Mouse (Mus musculus) testis, postnatal 10 days (tissue): ENCODE results near the gene Slc35f3.
"Not testable (repeated sequence)": the region's sequence is repeated elsewhere in the genome, so short reads cannot be mapped to it uniquely, and the experiment has no call there.

Experiments
- DNase-seq: peaks from one replicate; pipeline ENCODE4 v3.0.0; 2021; ENCODE audit warnings: low spot score

The Slc35f3 gene

DNA sequence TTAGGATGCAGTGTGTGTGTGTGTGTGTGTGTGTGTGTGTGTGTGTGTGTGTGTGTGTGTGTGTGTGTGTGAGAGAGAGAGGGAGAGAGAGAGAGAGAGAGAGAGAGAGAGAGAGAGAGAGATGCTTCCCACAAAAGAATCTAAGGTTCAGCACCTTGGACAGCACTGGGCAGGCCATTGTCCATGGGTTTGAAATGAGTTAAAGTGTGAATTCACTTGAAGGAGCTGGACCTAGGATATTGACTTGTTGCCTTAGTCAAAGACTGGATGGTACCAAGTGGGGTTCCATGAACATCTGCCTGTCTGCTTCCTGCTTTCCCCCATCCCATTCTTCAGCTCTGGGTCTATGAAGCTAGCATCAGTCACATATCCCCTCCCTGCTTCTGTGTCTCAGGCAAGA is 106.2 kb downstream of the Slc35f3 start:
- DNase-seq = not testable (repeated sequence)

DNA sequence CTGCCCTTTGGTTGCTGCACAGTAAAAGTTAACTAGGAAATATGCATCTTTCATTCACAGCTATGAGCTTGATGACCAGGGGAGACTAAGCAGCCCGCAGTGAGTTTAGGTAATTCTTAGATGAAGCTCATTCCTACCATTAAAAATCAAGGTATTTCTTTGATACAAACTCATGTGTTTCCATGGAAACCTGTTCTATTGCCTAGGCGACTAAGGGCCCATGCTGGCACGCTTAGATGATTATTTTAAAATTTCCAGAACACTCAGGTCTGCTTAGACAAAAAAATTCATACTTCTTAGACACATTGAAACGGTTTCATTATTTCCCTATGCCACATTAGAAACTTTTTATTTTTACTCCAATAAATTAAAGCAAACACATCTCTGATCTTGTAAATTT is 106.7 kb downstream of the Slc35f3 start:
- DNase-seq = no peak

DNA sequence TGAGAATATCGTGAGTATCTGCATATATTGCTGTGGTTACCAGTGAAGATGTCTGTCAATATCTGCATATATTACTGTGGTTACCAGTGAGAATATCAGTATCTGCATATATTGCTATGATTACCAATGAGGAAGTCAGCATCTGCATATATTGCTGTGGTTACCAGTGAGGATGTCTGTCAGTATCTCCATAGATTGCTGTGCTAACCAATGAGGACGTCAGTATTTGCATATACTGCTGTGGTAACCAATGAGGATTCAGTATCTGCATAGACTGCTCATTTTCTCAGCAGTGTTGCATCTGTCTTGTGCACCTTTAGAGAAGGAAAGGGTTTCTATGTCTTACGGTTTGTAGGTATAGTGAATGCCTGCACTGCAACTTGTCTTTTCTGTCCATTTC is 122.5 kb downstream of the Slc35f3 start:
- no peak for DNase-seq

DNA sequence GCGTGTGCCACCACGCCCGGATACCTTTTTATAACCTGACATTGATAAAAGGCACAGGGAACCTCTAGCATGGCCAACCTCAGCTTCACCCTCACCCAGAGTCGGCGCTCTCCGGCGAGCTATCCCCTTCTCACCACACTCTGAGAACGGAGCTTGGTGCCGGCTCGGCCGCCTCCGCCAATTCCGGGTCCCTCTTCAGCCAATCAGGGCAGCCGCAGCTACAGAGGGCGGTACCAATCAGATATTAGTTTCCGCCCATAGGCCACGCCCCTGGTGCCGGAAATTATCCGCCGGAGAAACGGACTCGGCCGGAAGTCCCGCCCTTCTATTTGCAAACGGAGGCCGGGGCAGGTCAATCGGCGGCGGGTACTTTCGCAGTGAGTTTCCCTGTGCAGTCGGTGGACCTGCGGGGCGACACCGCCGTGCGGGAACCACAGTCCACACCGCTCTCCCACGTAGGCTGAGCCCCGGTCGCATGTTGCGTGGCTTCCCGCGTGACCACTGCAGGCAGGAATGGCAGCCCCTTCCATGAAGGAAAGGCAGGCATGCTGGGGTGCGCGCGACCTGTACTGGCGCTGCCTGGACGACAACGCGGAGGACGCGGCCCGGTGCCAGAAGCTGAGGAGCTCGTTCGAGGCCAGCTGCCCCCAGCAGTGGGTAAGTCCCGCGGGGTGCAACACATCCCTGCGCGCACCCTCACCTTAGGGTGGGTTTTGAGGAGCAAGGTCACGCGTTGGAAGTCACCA is 124.0 kb downstream of the Slc35f3 start, which contains the start of gene Coa6:
TSS of gene Coa6 (plus strand) at position 342 of the 746 bp plus-strand sequence.
- peak; percentile 99 for DNase-seq

DNA sequence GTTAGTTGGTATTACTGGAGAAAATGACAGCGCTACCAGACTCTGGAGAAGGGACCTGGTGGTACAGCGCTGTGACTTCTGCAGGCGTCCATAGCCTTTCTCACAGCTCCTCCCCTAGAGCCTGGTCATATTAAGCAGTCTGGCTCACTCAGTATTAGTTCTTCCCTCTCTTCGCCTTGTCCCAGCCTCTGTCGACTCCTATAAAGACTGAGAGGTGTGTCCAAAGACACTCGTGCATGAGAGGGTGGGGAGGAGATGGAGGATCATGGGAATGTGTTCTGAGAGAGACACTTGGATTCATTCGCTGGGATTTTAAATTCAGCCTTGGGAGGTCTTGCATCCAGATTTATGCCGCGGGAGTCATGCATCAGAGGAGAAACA is 124.6 kb downstream of the Slc35f3 start:
- no peak for DNase-seq

DNA sequence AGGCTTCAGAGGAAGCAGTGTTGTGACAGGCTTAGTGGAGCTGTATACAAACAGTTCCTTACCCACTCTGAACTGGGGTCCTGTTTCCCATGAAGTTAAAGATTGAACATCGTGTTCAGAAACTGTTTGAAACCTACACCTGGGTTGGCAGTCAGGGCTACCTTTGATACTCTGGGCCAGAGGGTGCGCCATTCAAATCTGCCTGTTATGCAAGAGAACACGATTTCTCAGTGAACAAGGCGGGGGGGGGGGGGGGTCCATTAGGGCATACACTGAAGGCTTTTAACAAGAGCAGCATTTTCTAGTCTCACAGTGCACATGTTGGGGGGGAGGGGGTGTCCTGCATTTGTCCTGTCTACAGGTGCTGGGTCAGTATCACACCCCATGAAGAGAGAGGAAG is 125.8 kb downstream of the Slc35f3 start:
- no peak for DNase-seq

DNA sequence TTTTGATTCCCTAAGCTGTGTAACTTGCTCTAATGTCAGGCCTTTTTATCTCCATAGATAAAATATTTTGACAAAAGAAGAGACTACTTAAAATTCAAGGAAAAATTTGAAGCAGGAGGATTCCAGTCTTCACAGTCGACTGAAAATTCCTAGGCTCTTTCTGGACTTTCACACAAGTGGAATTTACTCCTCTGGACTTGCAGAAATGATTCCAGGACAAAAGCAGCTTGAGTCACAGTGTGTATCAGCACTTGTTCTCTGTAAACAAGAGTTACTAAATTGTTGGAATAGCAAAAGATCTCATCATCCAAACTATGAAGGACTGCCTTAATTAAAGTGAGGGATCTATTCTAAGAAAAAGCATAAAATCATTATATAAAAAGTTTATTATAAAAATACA is 126.6 kb downstream of the Slc35f3 start:
- DNase-seq = no peak

DNA sequence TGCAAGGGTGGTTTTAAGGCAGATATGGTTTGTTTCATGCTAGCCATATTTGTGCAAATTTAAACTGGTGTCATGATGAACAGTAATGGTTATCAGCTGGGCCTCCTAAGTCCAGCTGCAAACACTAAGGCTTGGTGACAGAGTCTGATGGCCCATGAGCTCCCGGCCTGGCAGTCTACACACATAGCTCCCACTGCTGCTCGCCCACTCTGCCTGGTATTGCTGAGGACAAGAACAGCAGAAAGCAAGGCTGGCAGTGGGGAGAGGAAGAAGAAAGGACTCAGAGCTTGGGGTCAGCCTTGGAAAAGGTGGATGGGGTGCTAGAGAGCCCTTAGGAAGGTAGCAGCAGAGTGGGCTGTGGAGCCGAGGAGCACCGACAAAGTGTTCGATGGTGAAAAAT is 131.3 kb downstream of the Slc35f3 start:
- no peak for DNase-seq

DNA sequence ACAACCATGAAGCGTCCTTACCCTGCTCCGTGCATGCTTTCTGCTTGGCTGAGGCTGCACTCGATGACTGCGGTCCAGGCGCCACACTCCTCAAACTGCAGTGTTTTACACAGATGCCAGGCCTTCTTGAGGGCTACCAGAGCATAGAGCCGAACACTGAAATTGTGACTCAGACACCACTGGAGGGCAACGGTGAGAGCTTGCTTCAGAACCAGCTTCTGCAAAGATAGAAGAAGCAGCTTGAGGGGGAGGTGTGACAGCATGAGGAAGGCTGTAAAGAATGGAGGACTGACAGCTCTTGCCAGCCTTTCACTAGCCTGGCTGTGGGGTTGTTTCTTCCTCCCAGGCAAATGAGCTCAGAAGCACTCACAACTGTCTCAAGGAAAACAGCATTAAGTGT is 135.5 kb downstream of the Slc35f3 start:
- DNase-seq = no peak

DNA sequence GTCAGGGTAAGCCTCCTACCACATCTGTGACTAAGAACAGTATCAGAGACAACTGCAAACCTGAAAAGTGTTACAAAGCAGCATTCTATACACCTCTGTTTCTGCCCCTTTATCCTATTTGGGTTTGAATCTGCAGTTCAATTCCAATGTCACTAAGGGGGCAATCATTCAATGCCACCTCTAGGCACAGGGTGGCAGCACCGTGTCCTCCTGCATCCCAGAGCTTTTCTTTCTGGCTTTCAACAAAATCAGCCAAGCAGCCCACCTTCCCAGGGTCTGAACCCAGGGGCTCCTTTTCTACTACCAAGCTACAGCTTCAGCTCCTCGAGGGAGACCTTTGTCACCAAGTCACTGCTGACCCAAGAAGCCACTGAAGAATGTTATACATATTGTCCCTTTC is 140.6 kb downstream of the Slc35f3 start:
- no peak for DNase-seq
